Mouse (Mus musculus) ES-E14 (cell line): ENCODE data around the gene Trcg1. TPM values are rescaled to one million over a fixed set of nuclear protein-coding genes. Genes with fewer than 3 reads are reported as not detected.

Source experiments
- DNase-seq: peaks from one replicate; pipeline ENCODE4 v3.0.0-alpha.2; 2013; ENCODE audit warnings: low read depth, low spot score
- H3K27ac ChIP-seq: 2 replicates; pipeline ENCODE4 v1.5.1; 2012; ENCODE audit warnings: low read depth, mild to moderate bottlenecking, low read length, moderate library complexity, mixed read lengths; ENCODE audit not compliant: poor library complexity, insufficient read depth, severe bottlenecking
- H3K36me3 ChIP-seq: 2 replicates; pipeline ENCODE4 v1.6.1; 2012; ENCODE audit warnings: mild to moderate bottlenecking, low read length, moderate library complexity, mixed read lengths; ENCODE audit not compliant: control insufficient read depth, poor library complexity, insufficient read depth, severe bottlenecking
- H3K4me1 ChIP-seq, 2 experiments: fragments of 150-350 bp in 1 of 2; sonication (generic) in 1 of 2; 2 replicates each; pipeline ENCODE4 v1.6.1; 2012; ENCODE audit warnings: low read length in 2 of 2, mild to moderate bottlenecking in 1 of 2, mixed read lengths in 1 of 2; ENCODE audit not compliant: control insufficient read depth in 2 of 2, insufficient read depth in 2 of 2, poor library complexity in 1 of 2
- H3K4me3 ChIP-seq, 2 experiments: fragments of 150-350 bp in 1 of 2; sonication (generic) in 1 of 2; 2 replicates each; pipeline ENCODE4 v1.5.1; 2012; ENCODE audit warnings: low read length in 2 of 2, low read depth in 1 of 2, mild to moderate bottlenecking in 1 of 2, mixed read lengths in 1 of 2; ENCODE audit not compliant: insufficient read depth in 1 of 2, poor library complexity in 1 of 2, severe bottlenecking in 1 of 2
- H3K9ac ChIP-seq: 2 replicates; pipeline ENCODE4 v1.6.1; 2012; ENCODE audit warnings: low read depth, mild to moderate bottlenecking, low read length, mixed read lengths; ENCODE audit not compliant: poor library complexity, insufficient read depth, severe bottlenecking
- H3K9me3 ChIP-seq: fragments of 150-350 bp; sonication (generic); 2 replicates; pipeline ENCODE4 v1.6.1; 2012; ENCODE audit warnings: low read depth, mild to moderate bottlenecking, low read length; ENCODE audit not compliant: control insufficient read depth, insufficient read depth
- CHD2 ChIP-seq: IDR thresholded peaks from 2 replicates; pipeline ENCODE4 v1.6.1; 2014; ENCODE audit warnings: mild to moderate bottlenecking, low read depth, low read length, inconsistent platforms
- HCFC1 ChIP-seq: IDR thresholded peaks from 2 replicates; pipeline ENCODE4 v1.6.1; 2012; ENCODE audit warnings: low read length, inconsistent platforms, borderline replicate concordance; ENCODE audit not compliant: insufficient read depth
- MAFK ChIP-seq: IDR thresholded peaks from 2 replicates; pipeline ENCODE4 v1.6.1; 2014; ENCODE audit warnings: mild to moderate bottlenecking, low read depth, low read length, inconsistent platforms; ENCODE audit not compliant: insufficient read depth
- ZC3H11A ChIP-seq: IDR thresholded peaks from 2 replicates; pipeline ENCODE4 v1.6.1; 2012; ENCODE audit warnings: low read depth, mild to moderate bottlenecking, inconsistent platforms, low read length, borderline replicate concordance
- ZNF384 ChIP-seq: IDR thresholded peaks from 2 replicates; pipeline ENCODE4 v1.6.1; 2012; ENCODE audit warnings: low read depth, low read length, inconsistent platforms
- in situ Hi-C, 2 experiments: fragments of 600-800 bp; cut with MboI; formaldehyde crosslinking; loops; one replicate each; pipeline ENCODE4 v1.15.1; 2025; ENCODE audit warnings: low sequenced_read_pairs in 2 of 2, inconsistent platforms in 1 of 2; ENCODE audit not compliant: unreplicated experiment in 2 of 2
- total RNA-seq: library from RNA; depleted of rRNA; stranded (reverse); fragments of 300-350 nt; gene quantifications from 2 replicates; pipeline ENCODE4 v1.2.3, GENCODE M21; 2012; rRNA removed

Trcg1 gene
- total RNA-seq, 1 experiment = not detected

DNA sequence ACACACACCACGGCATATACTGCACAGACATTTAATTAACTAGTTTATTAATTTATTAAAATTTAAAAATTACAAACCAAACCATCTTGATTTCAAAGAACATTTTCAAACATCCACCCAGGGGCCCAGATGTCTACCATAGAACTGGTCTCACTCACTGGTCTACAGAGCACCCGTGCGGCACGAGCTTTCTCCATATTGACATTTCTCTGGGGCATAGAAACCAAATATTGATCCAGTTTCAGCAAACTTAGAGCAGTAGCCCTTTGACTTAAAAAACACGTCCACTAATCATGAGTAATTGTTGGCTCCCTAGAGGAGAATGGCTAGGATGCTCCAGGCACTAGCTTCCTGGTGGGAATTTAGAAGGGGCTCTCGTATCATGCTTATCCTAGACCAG lies 50.8 kb downstream of the Trcg1 start:
- TF ChIP-seq ZNF384 (no peak), CHD2 (no peak), MAFK (no peak), ZC3H11A (no peak), HCFC1 (no peak)
- in situ Hi-C loops = no loop called here

DNA sequence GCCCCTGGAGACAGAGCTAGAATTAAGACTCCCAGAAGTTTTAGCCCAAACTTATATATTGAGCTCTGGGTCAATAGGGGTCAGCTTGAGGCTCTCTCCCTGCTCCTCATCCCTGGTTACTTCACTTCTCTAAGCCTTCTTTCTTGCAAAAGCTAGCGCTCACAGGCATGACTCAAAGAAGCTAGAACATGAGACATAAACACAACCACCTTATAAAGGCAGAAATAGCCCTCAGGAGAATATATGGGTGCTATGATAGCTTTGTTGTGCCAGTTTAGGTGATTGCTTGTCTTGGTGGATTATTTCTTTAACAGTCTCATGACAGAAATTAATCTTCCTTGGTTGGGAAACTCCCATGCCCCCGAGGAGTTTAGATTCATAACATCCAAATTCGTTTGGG lies 58.5 kb downstream of the Trcg1 start:
- Histone ChIP-seq H3K4me3 (no peak overlapping the region), H3K27ac (no peak overlapping the region), H3K36me3 (no peaks in the 10 kb centered on the region), H3K9ac (no peak overlapping the region), H3K9me3 (no peaks in the 10 kb centered on the region), H3K4me1 (peaks cover 0 to 6% of the 10 kb centered on the region in 2 experiments; a peak in 1 of 4 replicates)
- in situ Hi-C loops = no loop called here
- DNase-seq = no peak
- TF ChIP-seq MAFK (no peak), ZNF384 (no peak), ZC3H11A (no peak), CHD2 (no peak), HCFC1 (no peak)

More for the DNA sequence above, 50.8 kb downstream of the Trcg1 start:
- DNase-seq = no peak
- no peak overlapping the region for H3K4me3 ChIP-seq
- peaks cover 0 to 8% of the 10 kb centered on the region in 2 experiments; a peak in 1 of 4 replicates for H3K4me1 ChIP-seq
- H3K27ac ChIP-seq = no peak overlapping the region
- no peaks in the 10 kb centered on the region for H3K36me3 ChIP-seq
- H3K9me3 ChIP-seq = no peaks in the 10 kb centered on the region
- no peak overlapping the region for H3K9ac ChIP-seq

- in situ Hi-C loops = no loop called here
- TF ChIP-seq ZNF384 = no peak
- TF ChIP-seq MAFK = no peak
- TF ChIP-seq ZC3H11A = no peak
- no peak for TF ChIP-seq CHD2
- no peak for TF ChIP-seq HCFC1
- H3K4me1 ChIP-seq = peaks cover 0 to 6% of the 10 kb centered on the region in 2 experiments; a peak in 1 of 4 replicates
Measured at GRCm38 (mm10) chr9:57295666-57296065, 59.3 kb downstream of the Trcg1 start.

DNA sequence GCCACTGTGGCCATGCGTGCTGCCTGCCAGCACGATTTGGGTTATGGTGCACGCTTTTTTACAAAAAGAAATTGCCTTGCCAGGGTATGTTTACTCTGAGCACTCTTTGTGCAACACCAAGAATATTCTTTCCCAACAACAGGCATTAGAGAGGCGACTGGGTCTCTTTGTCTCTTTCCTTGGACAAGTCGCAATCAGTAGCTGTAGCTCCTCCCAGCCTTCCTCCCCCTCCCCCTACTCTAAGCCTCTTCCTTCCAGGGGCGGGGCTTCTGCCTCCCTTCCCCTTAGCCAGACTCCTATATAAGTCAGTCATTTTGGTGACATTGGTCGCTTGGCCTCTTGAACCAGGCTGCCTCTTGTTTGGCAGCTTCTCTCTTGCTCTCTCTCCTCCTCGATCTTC lies 59.9 kb downstream of the Trcg1 start:
- in situ Hi-C loops = no loop called here
- TF ChIP-seq HCFC1 (no peak), MAFK (no peak), ZC3H11A (no peak), ZNF384 (no peak), CHD2 (no peak)
- peaks cover 0 to 6% of the 10 kb centered on the region in 2 experiments; a peak in 1 of 4 replicates for H3K4me1 ChIP-seq
- H3K36me3 ChIP-seq = no peaks in the 10 kb centered on the region
- H3K9ac ChIP-seq = no peak overlapping the region
- H3K4me3 ChIP-seq = peak overlapping the region; percentile 2 to 55; a peak in 3 of 4 replicates
- H3K27ac ChIP-seq = no peak overlapping the region
- peak; percentile 51 for DNase-seq
- no peaks in the 10 kb centered on the region for H3K9me3 ChIP-seq

More at GRCm38 (mm10) chr9:57295666-57296065, 59.3 kb downstream of the Trcg1 start:
- no peak for DNase-seq
- H3K9ac ChIP-seq = no peak overlapping the region
- H3K4me3 ChIP-seq = no peak overlapping the region
- no peaks in the 10 kb centered on the region for H3K36me3 ChIP-seq
- no peak overlapping the region for H3K27ac ChIP-seq
- no peaks in the 10 kb centered on the region for H3K9me3 ChIP-seq

- no peak for TF ChIP-seq ZNF384
- no peak for TF ChIP-seq HCFC1
- TF ChIP-seq CHD2 = no peak
- no peak for TF ChIP-seq ZC3H11A
- TF ChIP-seq MAFK = no peak
- H3K27ac ChIP-seq = no peak overlapping the region
- no peaks in the 10 kb centered on the region for H3K9me3 ChIP-seq
- no peak overlapping the region for H3K9ac ChIP-seq
- in situ Hi-C loops = no loop called here
- no peaks in the 10 kb centered on the region for H3K36me3 ChIP-seq
- H3K4me3 ChIP-seq = no peak overlapping the region
- DNase-seq = no peak
- peaks cover 0 to 10% of the 10 kb centered on the region in 2 experiments; a peak in 1 of 4 replicates for H3K4me1 ChIP-seq
Measured at GRCm38 (mm10) chr9:57297938-57298337, 61.6 kb downstream of the Trcg1 start.

Other genes starting within 250 kb of the Trcg1 start
- gene Ptpn9, start 241.6 kb upstream of the Trcg1 start, total RNA-seq = 3.0 and 6.8 TPM in 2 replicates
- 78.3 and 88.1 TPM in 2 replicates for gene Sin3a, start 164.5 kb upstream of the Trcg1 start, total RNA-seq
- gene Man2c1, start 105.9 kb upstream of the Trcg1 start, total RNA-seq = 122 and 211 TPM in 2 replicates
- 4.4 and 7.9 TPM in 2 replicates for gene Neil1, start 88.3 kb upstream of the Trcg1 start, total RNA-seq
- 116 and 173 TPM in 2 replicates for gene Commd4, start 78.2 kb upstream of the Trcg1 start, total RNA-seq
- 21.8 and 35.6 TPM in 2 replicates for gene 1700017B05Rik, start 26.1 kb downstream of the Trcg1 start, total RNA-seq
- gene Ppcdc, start 203.6 kb downstream of the Trcg1 start, total RNA-seq = 41.7 and 48.5 TPM in 2 replicates
- 50.4 and 67.3 TPM in 2 replicates for gene Scamp5, start 231.5 kb downstream of the Trcg1 start, total RNA-seq